Mouse (Mus musculus) embryonic facial prominence, embryonic 14.5 days (tissue): ENCODE results near the gene Heatr1. TPM values are rescaled to one million over a fixed set of nuclear protein-coding genes. Genes with fewer than 3 reads are reported as not detected.

Experiments
- ATAC-seq: fragments of 200-750 bp; cut with Nextera tagmentation; 2 replicates; pipeline ENCODE4 v1.8.0; 2017; ENCODE audit warnings: low read depth, moderate number of reproducible peaks, moderate TSS enrichment
- DNase-seq: peaks from one replicate; pipeline ENCODE4 v3.0.0-alpha.2; 2015; ENCODE audit warnings: low spot score
- H3K27ac ChIP-seq: fragments of 300-500 bp; sonication (generic); replicated peaks from 2 replicates; pipeline ENCODE4 v1.5.1; 2014; ENCODE audit warnings: low read depth, mild to moderate bottlenecking, low read length, moderate library complexity
- H3K27me3 ChIP-seq: fragments of 300-500 bp; sonication (generic); replicated peaks from 2 replicates; pipeline ENCODE4 v1.6.1; 2014; ENCODE audit warnings: low read length; ENCODE audit not compliant: control insufficient read depth, insufficient read depth
- H3K36me3 ChIP-seq: fragments of 300-500 bp; sonication (generic); 2 replicates; pipeline ENCODE4 v1.6.1; 2014; ENCODE audit warnings: low read length, mixed read lengths; ENCODE audit not compliant: control insufficient read depth, insufficient read depth
- H3K4me1 ChIP-seq: fragments of 300-500 bp; sonication (generic); 2 replicates; pipeline ENCODE4 v1.6.1; 2014; ENCODE audit warnings: antibody characterized with exemption, low read length; ENCODE audit not compliant: control insufficient read depth, insufficient read depth
- H3K4me2 ChIP-seq: fragments of 300-500 bp; sonication (generic); 2 replicates; pipeline ENCODE4 v1.6.1; 2014; ENCODE audit warnings: low read depth, mild to moderate bottlenecking, low read length, moderate library complexity, mixed read lengths
- H3K4me3 ChIP-seq: fragments of 300-500 bp; sonication (generic); 2 replicates; pipeline ENCODE4 v1.5.1; 2014; ENCODE audit warnings: low read depth, mild to moderate bottlenecking, low read length
- H3K9ac ChIP-seq: fragments of 300-500 bp; sonication (generic); 2 replicates; pipeline ENCODE4 v1.6.1; 2014; ENCODE audit warnings: low read depth, mild to moderate bottlenecking, low read length, moderate library complexity, mixed read lengths
- H3K9me3 ChIP-seq: fragments of 300-500 bp; sonication (generic); 2 replicates; pipeline ENCODE4 v1.6.1; 2016; ENCODE audit warnings: low read length; ENCODE audit not compliant: control insufficient read depth
- WGBS: fragments of 180-500 bp; shearing (Covaris S2); extraction: QIAGEN DNeasy Blood & Tissue Kit; methylation state at CpG from one replicate; pipeline ENCODE4 v1.1.7; 2014; 5-methylcytosine and 5-hydroxymethylcytosine counted together
- polyA plus RNA-seq: library from polyadenylated mRNA; unstranded; fragments of >200 nt; fragmentation: Nextera tagmentation; extraction: Ambion mirVana; gene quantifications from 2 replicates; pipeline ENCODE4 v1.2.1, GENCODE M21; 2014

Gene Heatr1
- polyA plus RNA-seq, 1 experiment from 2014 or later, result 21.0 TPM

GRCm38 (mm10) chr13:12433843-12434242 is 39.0 kb downstream of the Heatr1 start:
- H3K27ac ChIP-seq, result no peak overlapping the region
- no peak overlapping the region for H3K9ac ChIP-seq
- DNase-seq (no peak), ATAC-seq (no peak)
- no peaks in the 10 kb centered on the region for H3K27me3 ChIP-seq
- H3K4me1 ChIP-seq, result no peaks in the 10 kb centered on the region
- no peaks in the 10 kb centered on the region for H3K9me3 ChIP-seq
- no peak overlapping the region for H3K4me2 ChIP-seq
- 91% methylated on average over 5 of the region's 5 CpGs for WGBS
- no peak overlapping the region for H3K4me3 ChIP-seq
- peaks cover 92% of the 10 kb centered on the region for H3K36me3 ChIP-seq

- H3K4me3 ChIP-seq, result no peak overlapping the region
- no peaks in the 10 kb centered on the region for H3K9me3 ChIP-seq
- no peaks in the 10 kb centered on the region for H3K4me1 ChIP-seq
- no peak overlapping the region for H3K27ac ChIP-seq
- DNase-seq (no peak), ATAC-seq (no peak)
- H3K27me3 ChIP-seq, result no peaks in the 10 kb centered on the region
- WGBS, result 89% methylated on average over 3 of the region's 3 CpGs
- H3K36me3 ChIP-seq, result peaks cover 61% of the 10 kb centered on the region
- H3K9ac ChIP-seq, result no peak overlapping the region
- H3K4me2 ChIP-seq, result no peak overlapping the region
These were observed 44.8 kb downstream of the Heatr1 start for GRCm38 (mm10) chr13:12439586-12439985.

DNA sequence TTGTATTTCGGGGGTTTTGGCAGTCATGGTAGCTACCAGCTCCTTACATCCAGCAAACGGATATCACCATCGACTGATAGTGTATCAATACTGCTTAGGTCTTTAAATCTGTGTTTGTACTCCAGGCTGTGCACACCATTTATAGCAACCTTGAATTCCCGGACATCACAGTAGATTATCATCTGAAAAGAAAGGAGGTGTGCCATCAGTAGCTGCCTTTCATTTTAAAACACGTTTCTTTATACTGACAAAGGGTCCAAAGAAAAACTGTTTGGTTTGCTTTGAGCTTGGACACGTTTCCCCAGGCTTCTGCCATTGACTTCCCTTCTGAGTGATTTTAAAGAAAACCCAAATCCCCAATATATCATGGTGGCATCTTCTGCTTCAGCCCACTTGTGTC is 46.0 kb downstream of the Heatr1 start:
- Histone ChIP-seq H3K9me3 (no peaks in the 10 kb centered on the region), H3K27ac (no peak overlapping the region), H3K4me2 (no peak overlapping the region), H3K9ac (no peak overlapping the region), H3K27me3 (no peaks in the 10 kb centered on the region), H3K4me3 (no peak overlapping the region), H3K36me3 (peaks cover 49% of the 10 kb centered on the region), H3K4me1 (no peaks in the 10 kb centered on the region)
- DNase-seq (no peak), ATAC-seq (no peak)
- WGBS, result 90% methylated on average over 6 of the region's 6 CpGs

- peaks cover 41% of the 10 kb centered on the region for H3K36me3 ChIP-seq
- DNase-seq, result peak; percentile 38
- H3K4me3 ChIP-seq, result no peak overlapping the region
- ATAC-seq, result no peak
- no peaks in the 10 kb centered on the region for H3K9me3 ChIP-seq
- WGBS, result 81% methylated on average over 2 of the region's 2 CpGs
- H3K27me3 ChIP-seq, result no peaks in the 10 kb centered on the region
- no peak overlapping the region for H3K27ac ChIP-seq
- H3K9ac ChIP-seq, result no peak overlapping the region
- H3K4me1 ChIP-seq, result no peaks in the 10 kb centered on the region
- no peak overlapping the region for H3K4me2 ChIP-seq
These were observed 47.3 kb downstream of the Heatr1 start for GRCm38 (mm10) chr13:12442008-12442587.

DNA sequence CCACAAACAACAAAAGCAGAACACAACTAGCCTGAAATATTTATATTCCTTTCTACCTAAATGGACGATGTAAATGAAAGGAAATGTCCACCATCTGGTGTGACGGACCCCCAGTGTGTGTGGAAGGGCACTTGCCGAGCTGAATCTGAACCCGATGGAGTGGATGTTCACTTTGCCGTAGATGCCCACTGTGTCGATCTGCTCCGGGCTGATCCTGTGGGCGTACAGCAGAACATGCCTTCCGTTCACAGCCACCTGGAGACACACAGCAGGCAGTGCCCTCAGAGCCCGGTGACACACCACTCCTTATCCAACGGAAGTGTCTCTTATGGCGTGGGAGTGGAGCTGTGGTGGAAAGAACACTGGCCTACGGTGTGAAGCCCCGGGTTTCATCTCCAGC is 58.3 kb downstream of the Heatr1 start:
- 86% methylated on average over 14 of the region's 14 CpGs for WGBS
- no peaks in the 10 kb centered on the region for H3K9me3 ChIP-seq
- no peak overlapping the region for H3K4me3 ChIP-seq
- no peak overlapping the region for H3K27ac ChIP-seq
- no peak for DNase-seq
- no peak overlapping the region for H3K9ac ChIP-seq
- no peak overlapping the region for H3K4me2 ChIP-seq
- H3K4me1 ChIP-seq, result no peaks in the 10 kb centered on the region
- no peak for ATAC-seq
- no peaks in the 10 kb centered on the region for H3K27me3 ChIP-seq
- peaks cover 7% of the 10 kb centered on the region for H3K36me3 ChIP-seq

DNA sequence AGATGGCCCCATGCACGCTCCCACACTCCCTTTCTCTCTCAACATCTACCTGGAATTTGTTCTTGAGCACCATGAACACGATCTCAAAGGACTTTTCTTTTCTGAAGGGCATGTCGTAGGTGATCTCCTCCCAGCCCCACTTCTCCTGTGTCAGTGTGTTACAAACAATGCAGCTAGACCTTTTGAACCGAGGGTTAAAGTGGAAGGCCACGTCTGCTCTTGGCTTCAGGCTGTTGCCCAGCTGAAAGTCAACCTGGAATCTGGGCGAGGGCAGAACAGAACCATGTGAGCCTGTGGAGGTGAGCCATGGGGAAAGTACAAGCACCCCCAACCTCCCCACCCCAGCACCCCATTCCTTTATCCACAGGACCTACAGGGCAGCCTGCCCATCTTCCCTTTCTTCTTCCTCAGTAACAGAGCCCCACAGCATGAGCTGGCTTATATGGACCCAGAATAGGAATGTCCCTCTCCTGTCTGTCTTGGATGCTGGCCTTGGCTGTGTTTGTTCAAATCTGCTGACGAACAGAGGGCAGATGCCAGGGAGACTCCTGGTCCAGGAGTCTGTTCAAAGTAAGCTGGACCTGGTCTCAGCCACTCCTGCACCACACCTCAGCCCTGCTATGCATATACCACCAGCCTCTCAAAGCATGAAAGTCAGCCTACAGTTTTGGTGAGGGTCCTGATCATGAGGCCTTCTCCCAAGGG is 60.0 kb downstream of the Heatr1 start:
- no peak for ATAC-seq
- H3K9ac ChIP-seq, result no peak overlapping the region
- H3K4me3 ChIP-seq, result no peak overlapping the region
- H3K36me3 ChIP-seq, result peaks cover 5% of the 10 kb centered on the region; the same call in 1 of the 2 replicates
- H3K27me3 ChIP-seq, result no peaks in the 10 kb centered on the region
- no peak for DNase-seq
- no peaks in the 10 kb centered on the region for H3K4me1 ChIP-seq
- H3K9me3 ChIP-seq, result no peaks in the 10 kb centered on the region
- no peak overlapping the region for H3K27ac ChIP-seq
- no peak overlapping the region for H3K4me2 ChIP-seq
- 80% methylated on average over 7 of the region's 7 CpGs for WGBS

DNA sequence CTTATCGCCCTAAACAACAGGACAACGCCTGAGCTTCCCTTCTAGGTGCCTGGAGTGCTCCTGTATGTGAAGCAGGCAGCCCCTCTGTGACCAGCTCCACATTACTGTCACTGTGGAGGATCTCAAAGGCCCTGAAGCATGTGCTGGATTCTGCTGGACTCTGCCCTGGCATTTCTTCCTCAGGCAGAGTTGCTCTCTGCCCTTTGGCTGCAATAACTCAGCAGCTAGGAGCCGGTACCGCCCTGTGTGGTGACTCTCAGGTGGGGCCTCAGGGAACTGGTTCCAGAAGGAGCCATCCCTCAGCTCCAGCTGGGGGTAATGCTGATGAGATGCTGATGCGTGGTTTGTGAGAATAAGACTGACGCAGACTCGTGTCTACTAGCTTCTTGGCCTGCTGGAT is 61.9 kb downstream of the Heatr1 start:
- Histone ChIP-seq H3K27ac (no peak overlapping the region), H3K4me1 (no peaks in the 10 kb centered on the region), H3K4me2 (no peak overlapping the region), H3K36me3 (peaks cover 5% of the 10 kb centered on the region; the same call in 1 of the 2 replicates), H3K9ac (no peak overlapping the region), H3K9me3 (no peaks in the 10 kb centered on the region), H3K27me3 (no peaks in the 10 kb centered on the region), H3K4me3 (no peak overlapping the region)
- ATAC-seq (no peak), DNase-seq (no peak)
- WGBS, result 74% methylated on average over 7 of the region's 7 CpGs

DNA sequence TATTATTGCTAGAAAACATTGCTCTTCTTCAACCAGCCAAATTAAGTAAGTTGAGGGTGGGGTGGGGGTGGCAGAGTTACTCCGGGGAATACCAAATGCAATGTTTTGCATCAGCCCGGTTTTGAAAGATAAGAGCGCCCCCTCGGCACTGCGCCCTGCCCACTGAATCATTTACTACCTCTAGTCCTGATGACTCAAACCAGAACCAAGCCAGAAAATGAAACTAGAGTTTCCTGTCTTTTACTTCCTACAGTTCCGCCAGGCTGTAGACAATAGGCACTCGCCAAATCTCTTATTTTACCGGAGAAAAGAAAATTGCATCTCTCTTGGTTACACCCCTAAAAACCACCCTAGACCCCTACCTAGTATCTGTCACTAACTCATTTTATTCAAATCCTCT is 65.6 kb downstream of the Heatr1 start:
- DNase-seq (peak; percentile 60), ATAC-seq (no peak)
- Histone ChIP-seq H3K36me3 (peaks cover 5% of the 10 kb centered on the region; the same call in 1 of the 2 replicates), H3K27ac (peak overlapping the region; percentile 59; the same call in 1 of the 2 replicates), H3K27me3 (no peaks in the 10 kb centered on the region), H3K4me2 (peak overlapping the region; percentile 88), H3K4me1 (no peaks in the 10 kb centered on the region), H3K9ac (peak overlapping the region; percentile 85), H3K4me3 (peak overlapping the region; percentile 78), H3K9me3 (no peaks in the 10 kb centered on the region)
- WGBS, result 6% methylated on average over 8 of the region's 8 CpGs
